ENCODE assay signal across 7 mouse cellular contexts in the genomic region with DNA sequence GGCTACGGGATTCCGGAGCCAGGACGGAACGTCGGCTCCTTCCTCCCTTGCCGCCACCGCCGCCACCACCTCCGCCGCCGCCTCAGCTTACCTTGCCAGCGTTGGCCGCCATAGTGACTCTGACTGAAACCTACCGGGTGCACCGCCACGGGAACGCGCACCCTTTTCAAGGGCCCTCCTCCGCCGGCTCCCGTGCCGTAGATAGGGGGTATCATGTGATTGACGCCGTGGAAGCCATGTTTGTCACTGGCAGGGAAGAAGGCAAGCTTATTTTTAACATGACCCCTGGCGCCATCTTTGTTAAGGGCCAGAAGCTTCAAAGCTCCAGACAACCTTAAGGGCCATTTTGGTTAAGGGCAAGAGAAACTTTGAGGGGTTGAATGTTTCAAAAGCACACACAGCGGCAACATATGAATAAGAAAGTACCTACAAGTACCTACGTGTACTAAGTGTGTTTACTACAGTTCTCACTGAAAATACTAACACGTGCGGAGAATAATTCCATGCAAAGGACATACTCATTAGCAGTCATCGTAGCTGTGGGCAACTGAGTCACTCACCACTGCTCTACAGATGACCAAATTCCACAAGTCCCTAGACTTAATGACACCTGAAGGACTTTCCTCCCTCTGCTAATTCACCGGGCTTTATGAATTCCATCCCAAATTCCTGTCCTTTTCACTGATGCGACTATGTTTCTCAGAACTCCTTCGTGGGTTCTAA. TPM values are rescaled to one million over a fixed set of nuclear protein-coding genes. Genes with fewer than 3 reads are reported as not detected.
DNase-seq lines count a peak whose midpoint lies in the region; ATAC-seq lines count a peak whose summit lies in the region.

Gene Slmap (minus strand): TSS at position 175 of the 723 bp plus-strand sequence.

- H3K4me3 ChIP-seq in embryonic facial prominence, embryonic 11.5 days (ENCODE audit: low read depth, low read length): peak within 1 kb of the TSS; percentile 95
- peak within 1 kb of the TSS; percentile 98 for H3K4me3 ChIP-seq in limb, embryonic 10.5 days
- H3K4me3 ChIP-seq in midbrain, embryonic 13.5 days (replicated peaks): peak within 1 kb of the TSS; percentile 83

- H3K9me3 ChIP-seq in embryonic facial prominence, embryonic 11.5 days (replicated peaks; ENCODE audit: control insufficient read depth, low read length): no peaks in the 10 kb centered on the region
- no peaks in the 10 kb centered on the region for H3K9me3 ChIP-seq in limb, embryonic 10.5 days (replicated peaks)
- H3K9me3 ChIP-seq in midbrain, embryonic 13.5 days: no peaks in the 10 kb centered on the region

- no peaks in the 10 kb centered on the region for H3K27me3 ChIP-seq in embryonic facial prominence, embryonic 11.5 days (ENCODE audit: control insufficient read depth, insufficient read depth, low read length)
- no peaks in the 10 kb centered on the region for H3K27me3 ChIP-seq in limb, embryonic 10.5 days (ENCODE audit: low read depth, poor library complexity, severe bottlenecking)
- H3K27me3 ChIP-seq in midbrain, embryonic 13.5 days: no peaks in the 10 kb centered on the region

- no peaks in the 10 kb centered on the region; the same call in 1 of the 2 replicates for H3K4me1 ChIP-seq in embryonic facial prominence, embryonic 11.5 days (ENCODE audit: control insufficient read depth, insufficient read depth, low read length)
- H3K4me1 ChIP-seq in limb, embryonic 10.5 days: peaks cover 24% of the 10 kb centered on the region
- H3K4me1 ChIP-seq in midbrain, embryonic 13.5 days (replicated peaks): peaks cover 35% of the 10 kb centered on the region

- ATAC-seq in embryonic facial prominence, embryonic 11.5 days (replicated peaks; ENCODE audit: insufficient number of reproducible peaks, low FRiP score, low TSS enrichment, low read depth): peak; percentile 93
- ATAC-seq in granulocyte monocyte progenitor cell, adult 5-6 weeks (replicated peaks; ENCODE audit: poor library complexity, severe bottlenecking): peak; percentile 92
- ATAC-seq in midbrain, embryonic 13.5 days: peak; percentile 97

- H3K4me2 ChIP-seq in embryonic facial prominence, embryonic 11.5 days (ENCODE audit: low read depth, low read length): peak within 1 kb of the TSS; percentile 82
- H3K4me2 ChIP-seq in midbrain, embryonic 13.5 days (replicated peaks): peak within 1 kb of the TSS; percentile 81

- no peaks in the 10 kb centered on the region for H3K36me3 ChIP-seq in embryonic facial prominence, embryonic 11.5 days (replicated peaks; ENCODE audit: control insufficient read depth, insufficient read depth, low read depth, low read length)
- peaks cover 10% of the 10 kb centered on the region for H3K36me3 ChIP-seq in limb, embryonic 10.5 days
- no peaks in the 10 kb centered on the region for H3K36me3 ChIP-seq in midbrain, embryonic 13.5 days

- 13% methylated on average over 28 of the region's 33 CpGs for WGBS in embryonic facial prominence, embryonic 11.5 days
- WGBS in limb, embryonic 10.5 days: 12% methylated on average over 33 of the region's 33 CpGs
- 14% methylated on average over 29 of the region's 33 CpGs for WGBS in midbrain, embryonic 13.5 days

- H3K9ac ChIP-seq in embryonic facial prominence, embryonic 11.5 days (replicated peaks; ENCODE audit: low read length): peak within 1 kb of the TSS; percentile 90
- H3K9ac ChIP-seq in midbrain, embryonic 13.5 days (replicated peaks): peak within 1 kb of the TSS; percentile 89

- peak; percentile 99 for DNase-seq in adrenal gland, postnatal 14 days
- peak; percentile 100 for DNase-seq in embryonic facial prominence, embryonic 11.5 days (ENCODE audit: low spot score)
- DNase-seq in kidney, adult 11 months: peak; percentile 98
- DNase-seq in limb, embryonic 10.5 days (ENCODE audit: low spot score): peak; percentile 98
- DNase-seq in spleen, adult 12 weeks (ENCODE audit: low spot score): peak; percentile 96

- H3K27ac ChIP-seq in embryonic facial prominence, embryonic 11.5 days (replicated peaks; ENCODE audit: low read depth, low read length): peak within 1 kb of the TSS; percentile 58
- H3K27ac ChIP-seq in limb, embryonic 10.5 days: peak within 1 kb of the TSS; percentile 94
- H3K27ac ChIP-seq in midbrain, embryonic 13.5 days: peak within 1 kb of the TSS; percentile 86

RNA-seq across cellular contexts. Expression of gene Slmap, which starts in this region (rescaled TPM):
- 105 and 107 TPM in 2 replicates for total RNA-seq in adrenal gland, postnatal 14 days (2021)
- polyA plus RNA-seq in embryonic facial prominence, embryonic 11.5 days (2014; fragmentation: Nextera tagmentation; extraction: Ambion mirVana): 21.5 and 22.3 TPM in 2 replicates
- 42.7 and 66.3 TPM in 2 replicates for total RNA-seq in granulocyte monocyte progenitor cell, adult 5-6 weeks (2014; fragmentation: Nextera tagmentation)
- total RNA-seq in granulocyte monocyte progenitor cell, adult 5-6 weeks (2017): 66.5 and 78.6 TPM in 2 replicates
- polyA plus RNA-seq in limb, embryonic 10.5 days (2016; fragmentation: Nextera tagmentation; extraction: Ambion mirVana): 14.3 and 17.2 TPM in 2 replicates
- 12.5 and 14.6 TPM in 2 replicates for polyA plus RNA-seq in midbrain, embryonic 13.5 days (2015; fragmentation: Nextera tagmentation; extraction: Ambion mirVana)

Comparison
In these comparisons a context has a peak if more than half of its experiments do, and no peak if none do; other contexts are left out.
1. Peak in every context shown above with its lines: DNase-seq, ATAC-seq, H3K4me3 ChIP-seq and H3K27ac ChIP-seq.